In genomic region chr10:21857676-21858075, GRCm38 (mm10) we compare ENCODE assay signal across 11 mouse cellular contexts. TPM values are rescaled to one million over a fixed set of nuclear protein-coding genes. Genes with fewer than 3 reads are reported as not detected.
DNase-seq lines count a peak whose midpoint lies in the region; ATAC-seq lines count a peak whose summit lies in the region.
"Had no signal": no experiment of that assay in that cellular context is flagged by ENCODE, and none has a peak within 500 bp of the region (broad histone marks: within the 10 kb centered on the region; RNA-seq: fewer than 3 reads in every experiment).

No protein-coding gene starts in this region.

- no peak overlapping the region for H3K4me2 ChIP-seq in kidney, embryonic 14.5 days (replicated peaks; ENCODE audit: low read depth, low read length)
- H3K4me2 ChIP-seq: embryonic facial prominence, embryonic 15.5 days had no signal

- no peak overlapping the region for H3K27ac ChIP-seq in kidney, embryonic 14.5 days (ENCODE audit: low read depth, low read length)
- H3K27ac ChIP-seq: embryonic facial prominence, embryonic 15.5 days had no signal

- H3K4me3 ChIP-seq in kidney, embryonic 14.5 days (ENCODE audit: low read length), result no peak overlapping the region
- H3K4me3 ChIP-seq: embryonic facial prominence, embryonic 15.5 days had no signal

- DNase-seq in kidney, adult 11 months, result peak; percentile 85
- DNase-seq in heart, adult 9 months (ENCODE audit: low spot score in 2 of 2), result peak; percentile 76 to 81
- peak; percentile 81 to 87 for DNase-seq in kidney, postnatal 36 days
- peak; percentile 44 for DNase-seq in testis, postnatal 10 days (ENCODE audit: low spot score)
- no peak for DNase-seq in T-cell, adult 2 months (ENCODE audit: low spot score)
- DNase-seq in ovary, postnatal 14 days (ENCODE audit: low spot score), result no peak
- DNase-seq: thymus, adult 2 months had no signal

- H3K27me3 ChIP-seq in kidney, embryonic 14.5 days (ENCODE audit: control insufficient read depth, insufficient read depth, low read length), result no peaks in the 10 kb centered on the region
- H3K27me3 ChIP-seq: embryonic facial prominence, embryonic 15.5 days had no signal

- no peaks in the 10 kb centered on the region for H3K9me3 ChIP-seq in kidney, embryonic 14.5 days (ENCODE audit: control insufficient read depth, low read length)
- H3K9me3 ChIP-seq: embryonic facial prominence, embryonic 15.5 days had no signal

- ATAC-seq in kidney, embryonic 14.5 days (ENCODE audit: low FRiP score, low TSS enrichment), result no peak
- no peak for ATAC-seq in inflammation-experienced regulatory T-cells, adult 6 months
- ATAC-seq: hindbrain, embryonic 16.5 days had no signal

- 62% methylated on average over 10 of the region's 10 CpGs for WGBS in kidney, embryonic 14.5 days

- no peaks in the 10 kb centered on the region for H3K4me1 ChIP-seq in kidney, embryonic 14.5 days (ENCODE audit: control insufficient read depth, insufficient read depth, low read length)
- H3K4me1 ChIP-seq: embryonic facial prominence, embryonic 15.5 days had no signal

- H3K9ac ChIP-seq in kidney, embryonic 14.5 days (ENCODE audit: low read depth, low read length), result no peak overlapping the region
- H3K9ac ChIP-seq: embryonic facial prominence, embryonic 15.5 days had no signal

- H3K36me3 ChIP-seq in kidney, embryonic 14.5 days (ENCODE audit: control insufficient read depth, insufficient read depth, low read length), result no peaks in the 10 kb centered on the region
- H3K36me3 ChIP-seq: embryonic facial prominence, embryonic 15.5 days had no signal

RNA-seq across cellular contexts. Expression of gene Sgk1, which starts 24.3 kb away (rescaled TPM):
- 40.9 and 52.1 TPM in 2 replicates for polyA plus RNA-seq in kidney, embryonic 14.5 days (2014; fragmentation: Nextera tagmentation; extraction: Ambion mirVana)
- polyA plus RNA-seq in inflammation-experienced regulatory T-cells, adult 6 months (2017; shearing (Covaris generic)), result 10 to 100 TPM; 19.5 to 98.6 (median 25.8) TPM

Comparison
In these comparisons a context has a peak if more than half of its experiments do, and no peak if none do; other contexts are left out.
1. DNase-seq: peak in kidney, adult 11 months (single experiment), heart, adult 9 months (2 of 2), kidney, postnatal 36 days (2 of 2) and testis, postnatal 10 days (single experiment); none in T-cell, adult 2 months (single experiment) and ovary, postnatal 14 days (single experiment).